In the genomic region with DNA sequence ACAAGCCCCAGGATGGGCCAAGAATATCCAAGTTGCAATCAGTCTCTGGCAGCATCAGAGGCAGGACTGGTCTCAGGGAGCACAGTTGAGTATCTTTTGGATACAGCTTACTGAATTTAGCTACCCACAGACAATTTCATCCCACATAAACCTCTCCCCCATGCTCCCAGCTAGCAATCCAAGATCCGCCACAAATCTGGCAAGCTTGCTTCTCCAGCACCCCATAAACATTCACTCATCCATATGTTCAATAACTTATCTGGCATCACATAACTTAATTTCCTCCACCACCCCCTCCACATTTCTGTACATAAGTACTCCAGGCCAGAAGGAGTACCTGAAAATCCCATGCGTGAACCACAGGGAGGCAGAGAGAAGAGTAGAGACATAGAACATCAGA, we compare ENCODE assay signal across 14 mouse cellular contexts. TPM values are rescaled to one million over a fixed set of nuclear protein-coding genes. Genes with fewer than 3 reads are reported as not detected.
"Had no signal": no experiment of that assay in that cellular context is flagged by ENCODE, and none has a peak within 500 bp of the region (broad histone marks: within the 10 kb centered on the region; RNA-seq: fewer than 3 reads in every experiment).

No protein-coding gene starts in this region.

- H3K36me3 ChIP-seq: liver, embryonic 12.5 days; midbrain, embryonic 10.5 days; neural tube, embryonic 13.5 days had no signal

- DNase-seq: kidney, adult 8-10 months; kidney, postnatal 25 days; lung, embryonic 14.5 days; lung, postnatal 10 days; lung, postnatal 4 days; midbrain, embryonic 14.5 days; retina, postnatal 1 day; right cerebral cortex, postnatal 14 days; thymus, postnatal 36 days had no signal

- H3K4me2 ChIP-seq: limb, embryonic 13.5 days; liver, embryonic 12.5 days; lung, embryonic 14.5 days; neural tube, embryonic 13.5 days had no signal

- H3K27me3 ChIP-seq: limb, embryonic 13.5 days had no signal

- H3K4me1 ChIP-seq: liver, embryonic 12.5 days; neural tube, embryonic 13.5 days had no signal

- H3K9ac ChIP-seq: limb, embryonic 13.5 days; liver, embryonic 12.5 days; lung, embryonic 14.5 days; neural tube, embryonic 13.5 days had no signal

- H3K4me3 ChIP-seq: limb, embryonic 13.5 days; liver, embryonic 12.5 days; midbrain, embryonic 10.5 days; neural tube, embryonic 13.5 days had no signal

- ATAC-seq: liver, embryonic 12.5 days had no signal

- H3K27ac ChIP-seq: limb, embryonic 13.5 days; liver, embryonic 12.5 days; midbrain, embryonic 10.5 days; neural tube, embryonic 13.5 days had no signal

- H3K9me3 ChIP-seq: liver, embryonic 12.5 days; midbrain, embryonic 10.5 days had no signal

RNA-seq across cellular contexts. Expression of a gene that starts 10.8 kb away (rescaled TPM):
- total RNA-seq: megakaryocyte, adult 5-6 weeks had no signal
